Mouse (Mus musculus): ENCODE data around the gene Theg. TPM values are rescaled to one million over a fixed set of nuclear protein-coding genes. Genes with fewer than 3 reads are reported as not detected.

The Theg gene
- polyA plus RNA-seq, 1 experiment: not detected

- Histone ChIP-seq H3K4me1 (ENCODE audit: control insufficient read depth, insufficient read depth, low read length) (peaks cover 7% of the 10 kb centered on the region; the same call in 1 of the 2 replicates), H3K27ac (ENCODE audit: insufficient read depth, low read depth, low read length) (no peak overlapping the region), H3K27me3 (replicated peaks; ENCODE audit: control insufficient read depth, insufficient read depth, low read length) (no peaks in the 10 kb centered on the region), H3K36me3 (ENCODE audit: control insufficient read depth, insufficient read depth, low read length) (no peaks in the 10 kb centered on the region), H3K4me3 (ENCODE audit: insufficient read depth, low read depth, low read length) (no peak overlapping the region)
- DNase-seq: no peak
- WGBS: 90% methylated on average over 5 of the region's 5 CpGs
- TF ChIP-seq CTCF (conservative IDR thresholded peaks at IDR 0.05; ENCODE audit: insufficient read depth, insufficient read length, low read depth, low read length) (no peak), POLR2A (IDR thresholded peaks at IDR 0.05; ENCODE audit: low read depth, low read length) (no peak)
Observed at GRCm38 (mm10) chr10:79556951-79557350, 30.2 kb downstream of the Theg start.

DNA sequence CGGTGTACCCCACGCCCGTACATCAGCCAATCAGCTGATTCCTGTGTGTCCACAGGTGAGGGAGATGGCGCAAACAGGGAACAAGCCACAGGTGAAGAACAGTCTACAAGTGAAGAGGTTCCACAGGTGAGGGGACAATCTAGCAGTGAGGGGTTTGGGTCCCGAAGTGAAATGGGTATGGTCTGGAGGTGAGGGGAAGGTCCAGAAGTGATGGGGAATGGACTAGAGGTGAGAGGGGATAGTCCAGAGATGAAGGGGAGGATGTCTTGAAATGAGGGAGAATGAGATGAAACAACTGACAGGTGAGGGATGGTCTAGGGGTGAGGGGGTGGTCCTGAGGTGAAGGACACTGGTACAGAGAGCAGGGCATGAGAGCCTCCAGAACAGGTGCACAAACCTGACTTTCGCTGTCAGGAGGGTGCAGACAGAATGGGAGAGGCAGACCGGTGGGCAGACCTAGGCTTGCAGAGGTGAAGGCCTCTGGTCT is 31.9 kb downstream of the Theg start:
- Histone ChIP-seq H3K4me3 (ENCODE audit: insufficient read depth, low read depth, low read length) (peak overlapping the region; percentile 81), H3K4me1 (ENCODE audit: control insufficient read depth, insufficient read depth, low read length) (peaks cover 7% of the 10 kb centered on the region; the same call in 1 of the 2 replicates), H3K36me3 (ENCODE audit: control insufficient read depth, insufficient read depth, low read length) (no peaks in the 10 kb centered on the region), H3K27me3 (replicated peaks; ENCODE audit: control insufficient read depth, insufficient read depth, low read length) (no peaks in the 10 kb centered on the region), H3K27ac (ENCODE audit: insufficient read depth, low read depth, low read length) (no peak overlapping the region)
- DNase-seq: no peak
- TF ChIP-seq POLR2A (IDR thresholded peaks at IDR 0.05; ENCODE audit: low read depth, low read length): no peak
- no peak for TF ChIP-seq CTCF (conservative IDR thresholded peaks at IDR 0.05; ENCODE audit: insufficient read depth, insufficient read length, low read depth, low read length)
- 26% methylated on average over 7 of the region's 7 CpGs for WGBS

GRCm38 (mm10) chr10:79554330-79555237 is 32.5 kb downstream of the Theg start, which contains the start of gene Mier2:
TSS of gene Mier2 (minus strand) at chr10:79555199.
- Histone ChIP-seq H3K27ac (ENCODE audit: insufficient read depth, low read depth, low read length) (no peak within 1 kb of the TSS), H3K27me3 (replicated peaks; ENCODE audit: control insufficient read depth, insufficient read depth, low read length) (no peaks in the 10 kb centered on the region), H3K4me3 (ENCODE audit: insufficient read depth, low read depth, low read length) (peak within 1 kb of the TSS; percentile 81), H3K4me1 (ENCODE audit: control insufficient read depth, insufficient read depth, low read length) (peaks cover 7% of the 10 kb centered on the region; the same call in 1 of the 2 replicates), H3K36me3 (ENCODE audit: control insufficient read depth, insufficient read depth, low read length) (no peaks in the 10 kb centered on the region)
- TF ChIP-seq POLR2A (IDR thresholded peaks at IDR 0.05; ENCODE audit: low read depth, low read length) (no peak), CTCF (conservative IDR thresholded peaks at IDR 0.05; ENCODE audit: insufficient read depth, insufficient read length, low read depth, low read length) (no peak)
- peak; percentile 81 for DNase-seq
- WGBS: under 1% methylated on average over 104 of the region's 108 CpGs

- H3K4me1 ChIP-seq (ENCODE audit: control insufficient read depth, insufficient read depth, low read length): peaks cover 7% of the 10 kb centered on the region; the same call in 1 of the 2 replicates
- no peak for DNase-seq
- no peaks in the 10 kb centered on the region for H3K27me3 ChIP-seq (replicated peaks; ENCODE audit: control insufficient read depth, insufficient read depth, low read length)
- TF ChIP-seq CTCF (conservative IDR thresholded peaks at IDR 0.05; ENCODE audit: insufficient read depth, insufficient read length, low read depth, low read length): no peak
- TF ChIP-seq POLR2A (IDR thresholded peaks at IDR 0.05; ENCODE audit: low read depth, low read length): no peak
- WGBS: 42% methylated on average over 10 of the region's 10 CpGs
- no peak overlapping the region for H3K27ac ChIP-seq (ENCODE audit: insufficient read depth, low read depth, low read length)
- peak overlapping the region; percentile 81; the same call in 1 of the 2 replicates for H3K4me3 ChIP-seq (ENCODE audit: insufficient read depth, low read depth, low read length)
- H3K36me3 ChIP-seq (ENCODE audit: control insufficient read depth, insufficient read depth, low read length): no peaks in the 10 kb centered on the region
Observed at GRCm38 (mm10) chr10:79553691-79554090, 33.4 kb downstream of the Theg start.

GRCm38 (mm10) chr10:79553176-79553575 is 34.0 kb downstream of the Theg start:
- TF ChIP-seq CTCF (conservative IDR thresholded peaks at IDR 0.05; ENCODE audit: insufficient read depth, insufficient read length, low read depth, low read length) (no peak), POLR2A (IDR thresholded peaks at IDR 0.05; ENCODE audit: low read depth, low read length) (no peak)
- DNase-seq: no peak
- H3K27ac ChIP-seq (ENCODE audit: insufficient read depth, low read depth, low read length): no peak overlapping the region
- H3K36me3 ChIP-seq (ENCODE audit: control insufficient read depth, insufficient read depth, low read length): no peaks in the 10 kb centered on the region
- WGBS: 81% methylated on average over 6 of the region's 6 CpGs
- no peak overlapping the region for H3K4me3 ChIP-seq (ENCODE audit: insufficient read depth, low read depth, low read length)
- peaks cover 7% of the 10 kb centered on the region; the same call in 1 of the 2 replicates for H3K4me1 ChIP-seq (ENCODE audit: control insufficient read depth, insufficient read depth, low read length)
- no peaks in the 10 kb centered on the region for H3K27me3 ChIP-seq (replicated peaks; ENCODE audit: control insufficient read depth, insufficient read depth, low read length)

DNA sequence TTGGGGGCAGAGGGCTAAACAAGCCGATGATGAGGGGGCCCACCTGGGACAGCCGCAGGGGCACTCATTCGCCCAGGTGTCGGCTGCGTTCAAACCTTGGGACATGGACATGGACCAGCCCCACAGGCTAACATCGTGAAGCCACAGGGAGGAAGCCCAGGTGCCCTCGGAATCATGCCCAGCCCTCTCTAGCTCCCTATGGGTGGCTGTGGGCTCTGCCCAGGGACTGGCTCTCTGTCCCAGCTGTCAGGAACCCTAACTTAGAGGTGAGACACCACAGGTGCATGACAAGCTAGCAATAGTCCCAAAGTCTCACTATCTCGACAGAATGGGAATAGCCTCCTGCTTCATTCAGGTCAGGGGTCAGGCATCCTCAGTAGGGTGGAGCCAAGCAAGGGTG is 34.6 kb downstream of the Theg start:
- Histone ChIP-seq H3K4me3 (ENCODE audit: insufficient read depth, low read depth, low read length) (no peak overlapping the region), H3K36me3 (ENCODE audit: control insufficient read depth, insufficient read depth, low read length) (no peaks in the 10 kb centered on the region), H3K27me3 (replicated peaks; ENCODE audit: control insufficient read depth, insufficient read depth, low read length) (no peaks in the 10 kb centered on the region), H3K27ac (ENCODE audit: insufficient read depth, low read depth, low read length) (no peak overlapping the region), H3K4me1 (ENCODE audit: control insufficient read depth, insufficient read depth, low read length) (peaks cover 7% of the 10 kb centered on the region; the same call in 1 of the 2 replicates)
- no peak for DNase-seq
- TF ChIP-seq POLR2A (IDR thresholded peaks at IDR 0.05; ENCODE audit: low read depth, low read length) (no peak), CTCF (conservative IDR thresholded peaks at IDR 0.05; ENCODE audit: insufficient read depth, insufficient read length, low read depth, low read length) (no peak)
- 86% methylated on average over 8 of the region's 8 CpGs for WGBS

GRCm38 (mm10) chr10:79550366-79550765 is 36.8 kb downstream of the Theg start:
- Histone ChIP-seq H3K36me3 (ENCODE audit: control insufficient read depth, insufficient read depth, low read length) (no peaks in the 10 kb centered on the region), H3K27me3 (replicated peaks; ENCODE audit: control insufficient read depth, insufficient read depth, low read length) (no peaks in the 10 kb centered on the region), H3K4me1 (ENCODE audit: control insufficient read depth, insufficient read depth, low read length) (peaks cover 7% of the 10 kb centered on the region; the same call in 1 of the 2 replicates), H3K4me3 (ENCODE audit: insufficient read depth, low read depth, low read length) (no peak overlapping the region), H3K27ac (ENCODE audit: insufficient read depth, low read depth, low read length) (no peak overlapping the region)
- DNase-seq: no peak
- TF ChIP-seq CTCF (conservative IDR thresholded peaks at IDR 0.05; ENCODE audit: insufficient read depth, insufficient read length, low read depth, low read length) (no peak), POLR2A (IDR thresholded peaks at IDR 0.05; ENCODE audit: low read depth, low read length) (no peak)
- 86% methylated on average over 9 of the region's 9 CpGs for whole genome bisulfite sequencing

All from kidney, adult 2 months (tissue).